Mouse (Mus musculus) liver, embryonic 12.5 days (tissue): ENCODE results near the gene Ccdc152. TPM values are rescaled to one million over a fixed set of nuclear protein-coding genes. Genes with fewer than 3 reads are reported as not detected.

Experiments
- ATAC-seq: fragments of 200-750 bp; cut with Nextera tagmentation; 2 replicates; pipeline ENCODE4 v1.8.0; 2017; ENCODE audit warnings: moderate number of reproducible peaks, mild to moderate bottlenecking, moderate library complexity
- H3K27ac ChIP-seq: fragments of 300-500 bp; sonication (generic); 2 replicates; pipeline ENCODE4 v1.5.1; 2016; ENCODE audit warnings: mild to moderate bottlenecking
- H3K27me3 ChIP-seq: fragments of 300-500 bp; sonication (generic); replicated peaks from 2 replicates; pipeline ENCODE4 v1.6.1; 2016; ENCODE audit warnings: mild to moderate bottlenecking, moderate library complexity
- H3K36me3 ChIP-seq: fragments of 300-500 bp; sonication (generic); 2 replicates; pipeline ENCODE4 v1.6.1; 2016; ENCODE audit warnings: mild to moderate bottlenecking, moderate library complexity
- H3K4me1 ChIP-seq: fragments of 300-500 bp; sonication (generic); 2 replicates; pipeline ENCODE4 v1.6.1; 2016
- H3K4me2 ChIP-seq: fragments of 300-500 bp; sonication (generic); 2 replicates; pipeline ENCODE4 v1.6.1; 2016; ENCODE audit warnings: mild to moderate bottlenecking, moderate library complexity
- H3K4me3 ChIP-seq: fragments of 300-500 bp; sonication (generic); 2 replicates; pipeline ENCODE4 v1.5.1; 2016; ENCODE audit warnings: mild to moderate bottlenecking, moderate library complexity
- H3K9ac ChIP-seq: fragments of 300-500 bp; sonication (generic); 2 replicates; pipeline ENCODE4 v1.6.1; 2016; ENCODE audit warnings: mild to moderate bottlenecking, moderate library complexity
- H3K9me3 ChIP-seq: fragments of 300-500 bp; sonication (generic); replicated peaks from 2 replicates; pipeline ENCODE4 v1.6.1; 2016; ENCODE audit warnings: mild to moderate bottlenecking, moderate library complexity
- WGBS: fragments of 180-500 bp; shearing (Covaris S2); methylation state at CpG from one replicate; pipeline ENCODE4 v1.1.7; 2016; ENCODE audit not compliant: insufficient replicate concordance; 5-methylcytosine and 5-hydroxymethylcytosine counted together
- polyA plus RNA-seq: library from polyadenylated mRNA; unstranded; fragments of >200 nt; fragmentation: Nextera tagmentation; extraction: Ambion mirVana; gene quantifications from 2 replicates; pipeline ENCODE4 v1.2.1, GENCODE M21; 2016

The Ccdc152 gene
- 0.11 and 0.32 TPM in 2 replicates for polyA plus RNA-seq

GRCm38 (mm10) chr15:3303426-3303825 lies at the start of gene Ccdc152:
TSS of gene Ccdc152 (minus strand) at chr15:3303526.
- 79% methylated on average over 12 of the region's 12 CpGs for WGBS
- H3K27me3 ChIP-seq: no peaks in the 10 kb centered on the region
- no peak within 1 kb of the TSS for H3K4me2 ChIP-seq
- ATAC-seq: no peak
- no peaks in the 10 kb centered on the region for H3K9me3 ChIP-seq
- no peaks in the 10 kb centered on the region for H3K36me3 ChIP-seq
- H3K4me3 ChIP-seq: no peak within 1 kb of the TSS
- H3K4me1 ChIP-seq: no peaks in the 10 kb centered on the region
- H3K9ac ChIP-seq: no peak within 1 kb of the TSS
- H3K27ac ChIP-seq: no peak within 1 kb of the TSS

- 54% methylated on average over 6 of the region's 6 CpGs for WGBS
- ATAC-seq: no peak
- no peaks in the 10 kb centered on the region for H3K4me1 ChIP-seq
- no peak overlapping the region for H3K4me3 ChIP-seq
- no peak overlapping the region for H3K27ac ChIP-seq
- H3K27me3 ChIP-seq: no peaks in the 10 kb centered on the region
- H3K4me2 ChIP-seq: no peak overlapping the region
- no peak overlapping the region for H3K9ac ChIP-seq
- H3K36me3 ChIP-seq: no peaks in the 10 kb centered on the region
- no peaks in the 10 kb centered on the region for H3K9me3 ChIP-seq
These were observed 46.2 kb upstream of the Ccdc152 start for GRCm38 (mm10) chr15:3349306-3350064.

- no peak overlapping the region for H3K27ac ChIP-seq
- H3K36me3 ChIP-seq: no peaks in the 10 kb centered on the region
- H3K9ac ChIP-seq: no peak overlapping the region
- H3K9me3 ChIP-seq: no peaks in the 10 kb centered on the region
- no peaks in the 10 kb centered on the region for H3K27me3 ChIP-seq
- H3K4me2 ChIP-seq: no peak overlapping the region
- ATAC-seq: no peak
- no peak overlapping the region for H3K4me3 ChIP-seq
- H3K4me1 ChIP-seq: no peaks in the 10 kb centered on the region
- WGBS: 54% methylated on average over 3 of the region's 3 CpGs
These were observed 43.4 kb upstream of the Ccdc152 start for GRCm38 (mm10) chr15:3346682-3347081.

- H3K4me3 ChIP-seq: no peak overlapping the region
- no peak overlapping the region for H3K9ac ChIP-seq
- H3K4me2 ChIP-seq: no peak overlapping the region
- H3K36me3 ChIP-seq: 0 out of 2 replicates have a peak, but pooled peaks cover 5% of the 10 kb centered on the region
- WGBS: 80% methylated on average over 4 of the region's 4 CpGs
- H3K27me3 ChIP-seq: no peaks in the 10 kb centered on the region
- no peaks in the 10 kb centered on the region for H3K9me3 ChIP-seq
- no peaks in the 10 kb centered on the region for H3K4me1 ChIP-seq
- ATAC-seq: no peak
- no peak overlapping the region for H3K27ac ChIP-seq
These were observed 41.2 kb upstream of the Ccdc152 start for GRCm38 (mm10) chr15:3344555-3344954.

- Histone ChIP-seq H3K36me3 (peaks cover 20% of the 10 kb centered on the region), H3K4me3 (no peak overlapping the region), H3K4me1 (no peaks in the 10 kb centered on the region), H3K27ac (no peak overlapping the region), H3K9ac (no peak overlapping the region), H3K4me2 (no peak overlapping the region), H3K27me3 (no peaks in the 10 kb centered on the region), H3K9me3 (no peaks in the 10 kb centered on the region)
- ATAC-seq: no peak
- 79% methylated on average over 4 of the region's 4 CpGs for WGBS
These were observed 38.7 kb upstream of the Ccdc152 start for GRCm38 (mm10) chr15:3341806-3342582.

- no peaks in the 10 kb centered on the region for H3K9me3 ChIP-seq
- H3K9ac ChIP-seq: no peak overlapping the region
- H3K36me3 ChIP-seq: peaks cover 20% of the 10 kb centered on the region
- H3K4me2 ChIP-seq: no peak overlapping the region
- H3K27me3 ChIP-seq: no peaks in the 10 kb centered on the region
- H3K27ac ChIP-seq: no peak overlapping the region
- ATAC-seq: no peak
- WGBS: 51% methylated on average over 3 of the region's 3 CpGs
- H3K4me1 ChIP-seq: no peaks in the 10 kb centered on the region
- H3K4me3 ChIP-seq: no peak overlapping the region
These were observed 36.5 kb upstream of the Ccdc152 start for GRCm38 (mm10) chr15:3339847-3340246.

- H3K9me3 ChIP-seq: no peaks in the 10 kb centered on the region
- H3K27ac ChIP-seq: no peak overlapping the region
- 63% methylated on average over 4 of the region's 4 CpGs for WGBS
- H3K4me1 ChIP-seq: no peaks in the 10 kb centered on the region
- H3K4me3 ChIP-seq: no peak overlapping the region
- H3K36me3 ChIP-seq: peaks cover 14% of the 10 kb centered on the region
- no peak for ATAC-seq
- no peaks in the 10 kb centered on the region for H3K27me3 ChIP-seq
- no peak overlapping the region for H3K9ac ChIP-seq
- no peak overlapping the region for H3K4me2 ChIP-seq
These were observed 29.2 kb upstream of the Ccdc152 start for GRCm38 (mm10) chr15:3332517-3332916.

GRCm38 (mm10) chr15:3331813-3332212 lies 28.5 kb upstream of the Ccdc152 start:
- H3K36me3 ChIP-seq: peaks cover 8% of the 10 kb centered on the region; the same call in 1 of the 2 replicates
- no peak overlapping the region for H3K4me2 ChIP-seq
- H3K27ac ChIP-seq: no peak overlapping the region
- ATAC-seq: no peak
- no peak overlapping the region for H3K4me3 ChIP-seq
- WGBS: 53% methylated on average over 2 of the region's 2 CpGs
- H3K27me3 ChIP-seq: no peaks in the 10 kb centered on the region
- H3K4me1 ChIP-seq: no peaks in the 10 kb centered on the region
- H3K9ac ChIP-seq: no peak overlapping the region
- no peaks in the 10 kb centered on the region for H3K9me3 ChIP-seq

GRCm38 (mm10) chr15:3330291-3330690 lies 27.0 kb upstream of the Ccdc152 start:
- Histone ChIP-seq H3K36me3 (peaks cover 8% of the 10 kb centered on the region; the same call in 1 of the 2 replicates), H3K4me1 (no peaks in the 10 kb centered on the region), H3K9ac (no peak overlapping the region), H3K27me3 (no peaks in the 10 kb centered on the region), H3K4me2 (no peak overlapping the region), H3K27ac (no peak overlapping the region), H3K9me3 (no peaks in the 10 kb centered on the region), H3K4me3 (no peak overlapping the region)
- ATAC-seq: no peak
- WGBS: 37% methylated on average over 1 of the region's 1 CpGs

GRCm38 (mm10) chr15:3323041-3323440 lies 19.7 kb upstream of the Ccdc152 start:
- Histone ChIP-seq H3K4me3 (no peak overlapping the region), H3K4me2 (no peak overlapping the region), H3K4me1 (no peaks in the 10 kb centered on the region), H3K9ac (no peak overlapping the region), H3K27ac (no peak overlapping the region), H3K9me3 (no peaks in the 10 kb centered on the region), H3K36me3 (peaks cover 9% of the 10 kb centered on the region; the same call in 1 of the 2 replicates), H3K27me3 (no peaks in the 10 kb centered on the region)
- ATAC-seq: no peak

GRCm38 (mm10) chr15:3319929-3320328 lies 16.6 kb upstream of the Ccdc152 start:
- H3K36me3 ChIP-seq: peaks cover 9% of the 10 kb centered on the region; the same call in 1 of the 2 replicates
- WGBS: 72% methylated on average over 9 of the region's 9 CpGs
- no peak for ATAC-seq
- H3K4me3 ChIP-seq: no peak overlapping the region
- H3K27ac ChIP-seq: no peak overlapping the region
- H3K9me3 ChIP-seq: no peaks in the 10 kb centered on the region
- H3K4me2 ChIP-seq: no peak overlapping the region
- no peaks in the 10 kb centered on the region for H3K27me3 ChIP-seq
- H3K4me1 ChIP-seq: no peaks in the 10 kb centered on the region
- H3K9ac ChIP-seq: no peak overlapping the region

GRCm38 (mm10) chr15:3316617-3317016 lies 13.3 kb upstream of the Ccdc152 start:
- H3K9ac ChIP-seq: no peak overlapping the region
- no peak overlapping the region for H3K4me2 ChIP-seq
- no peaks in the 10 kb centered on the region for H3K9me3 ChIP-seq
- H3K4me1 ChIP-seq: no peaks in the 10 kb centered on the region
- no peak overlapping the region for H3K4me3 ChIP-seq
- H3K36me3 ChIP-seq: peaks cover 9% of the 10 kb centered on the region; the same call in 1 of the 2 replicates
- H3K27ac ChIP-seq: no peak overlapping the region
- ATAC-seq: no peak
- H3K27me3 ChIP-seq: no peaks in the 10 kb centered on the region
- 53% methylated on average over 2 of the region's 2 CpGs for WGBS
